Mouse (Mus musculus) 3134 (cell line): Measurements from ENCODE around the gene Trmt61a.
"Not testable (repeated sequence)": the region's sequence is repeated elsewhere in the genome, so short reads cannot be mapped to it uniquely, and the experiment has no call there.

ENCODE experiments used
- DNase-seq: peaks from one replicate; pipeline ENCODE4 v3.0.0-alpha.2; 2011; ENCODE audit warnings: low spot score; ENCODE audit not compliant: insufficient read length; ENCODE audit errors: extremely low read depth

Gene Trmt61a

GRCm38 (mm10) chr12:111694880-111695804, 17.2 kb downstream of the Trmt61a start:
- no peak for DNase-seq

GRCm38 (mm10) chr12:111696239-111696638, 18.3 kb downstream of the Trmt61a start:
- peak; percentile 66 for DNase-seq

DNA sequence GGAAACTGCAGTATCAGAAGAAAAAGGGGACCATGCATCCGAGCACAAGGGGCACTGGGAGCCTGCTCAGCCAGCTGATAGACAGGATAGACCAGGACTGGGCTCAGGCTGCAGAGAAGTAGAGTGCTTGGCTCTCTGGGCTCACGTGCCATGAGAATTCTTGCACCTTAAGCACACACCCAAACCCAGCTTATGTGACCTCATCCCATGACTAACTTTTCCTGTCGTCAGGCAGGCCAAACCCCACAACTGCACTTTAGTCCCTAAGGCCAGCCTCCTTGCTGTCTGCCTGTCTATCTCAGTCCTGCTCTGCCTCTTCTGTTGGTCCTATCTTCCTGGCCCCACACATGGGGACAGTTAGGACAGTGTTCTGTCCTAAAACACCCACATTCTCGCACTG, 19.8 kb downstream of the Trmt61a start:
- DNase-seq, result peak; percentile 46

DNA sequence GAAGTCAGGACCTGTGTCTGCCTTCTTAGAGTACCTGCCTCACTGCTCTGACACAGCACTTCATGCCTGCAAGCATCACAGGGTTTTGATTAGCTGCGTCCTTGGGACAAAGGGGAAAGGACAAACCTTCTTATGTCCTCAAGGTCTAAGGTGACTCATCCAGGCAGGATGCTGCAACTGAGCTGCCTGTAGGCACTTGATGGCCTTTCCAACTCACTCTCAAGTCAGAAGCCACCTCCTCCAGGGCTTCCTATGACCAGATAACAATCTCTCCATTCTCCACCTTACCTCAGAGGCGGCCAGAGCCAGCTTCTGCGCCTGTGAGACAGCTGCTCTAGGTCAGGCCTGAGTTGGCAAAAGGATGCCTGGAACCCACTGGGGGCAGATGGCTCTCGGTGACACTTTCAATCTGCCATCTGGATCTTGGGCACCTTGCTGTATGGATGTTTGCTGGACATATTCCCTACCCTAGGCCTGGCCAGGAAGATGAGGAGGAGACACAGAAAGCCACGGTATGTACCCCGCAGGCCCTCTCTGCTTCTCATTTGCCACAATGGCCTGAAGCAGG, 20.5 kb downstream of the Trmt61a start:
- peak; percentile 63 for DNase-seq

GRCm38 (mm10) chr12:111699542-111699941, 21.6 kb downstream of the Trmt61a start:
- DNase-seq, result no peak

DNA sequence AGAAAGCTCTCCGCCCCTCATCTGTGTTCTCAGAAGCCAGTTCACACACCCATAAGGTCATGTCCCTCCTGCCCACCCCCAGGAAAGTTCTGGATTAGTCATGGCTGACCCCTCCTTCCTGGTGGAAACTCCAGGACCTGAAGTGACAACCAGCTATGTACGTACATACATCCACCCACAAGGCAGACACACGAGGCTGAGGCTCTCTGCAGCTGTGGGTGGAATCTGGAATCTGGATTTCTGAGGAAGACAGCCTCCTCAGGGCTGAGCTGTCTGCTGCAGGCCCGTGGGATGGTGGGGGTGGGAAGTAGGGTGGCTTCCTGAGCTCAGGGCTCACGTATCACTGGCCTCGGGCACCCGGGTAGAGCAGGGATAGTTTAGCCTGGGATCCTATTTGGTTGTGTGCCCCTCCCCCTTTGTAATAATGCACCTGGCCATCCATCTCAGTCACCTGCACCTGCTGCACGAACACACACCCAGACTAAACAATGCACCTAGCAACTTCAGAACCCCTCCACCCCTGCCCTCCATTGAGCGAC, 23.1 kb downstream of the Trmt61a start:
- DNase-seq, result no peak

- DNase-seq, result no peak
Measured at GRCm38 (mm10) chr12:111703301-111703700, 25.4 kb downstream of the Trmt61a start.

GRCm38 (mm10) chr12:111704609-111705008, 26.7 kb downstream of the Trmt61a start:
- DNase-seq, result peak; percentile 88

DNA sequence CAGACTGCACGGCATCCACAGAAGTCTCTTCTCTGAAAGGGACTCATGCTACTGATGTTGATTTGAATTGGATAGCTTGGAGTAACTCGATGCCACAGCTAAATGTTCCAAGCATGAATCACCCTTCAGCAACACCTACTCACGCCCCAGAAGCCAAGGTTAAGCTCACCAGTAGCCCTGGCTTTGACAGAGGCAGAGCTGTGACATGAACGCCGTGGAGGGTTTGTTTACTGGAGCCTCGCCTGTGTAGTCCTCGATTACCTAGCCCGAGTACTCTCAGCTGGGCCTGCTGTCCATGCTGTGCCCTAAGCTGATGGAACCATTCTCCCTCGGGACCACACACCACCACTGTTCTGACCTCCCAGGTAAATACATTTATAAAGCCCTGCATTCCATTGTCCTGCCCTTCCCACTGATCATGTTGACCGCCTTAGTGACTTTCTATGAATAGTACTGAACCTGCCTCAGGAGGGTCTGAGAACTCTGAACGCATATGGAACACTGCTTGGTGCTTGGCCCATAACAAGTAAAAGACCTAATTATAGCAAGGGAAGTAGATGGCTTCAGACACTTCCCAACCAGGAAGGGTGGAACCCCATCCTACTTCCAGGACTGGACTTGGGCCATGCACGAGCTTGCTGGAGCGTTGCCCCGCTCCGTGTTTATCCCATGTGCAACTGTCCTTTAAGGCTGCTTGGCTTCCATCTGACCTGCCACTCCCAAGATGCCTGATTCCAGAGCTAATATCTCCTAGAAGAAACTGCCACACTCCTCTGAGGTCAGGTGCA, 27.5 kb downstream of the Trmt61a start:
- peak; percentile 36 for DNase-seq

GRCm38 (mm10) chr12:111708181-111708580, 30.3 kb downstream of the Trmt61a start:
- DNase-seq, result no peak

GRCm38 (mm10) chr12:111710091-111710490, 32.2 kb downstream of the Trmt61a start:
- DNase-seq, result no peak

DNA sequence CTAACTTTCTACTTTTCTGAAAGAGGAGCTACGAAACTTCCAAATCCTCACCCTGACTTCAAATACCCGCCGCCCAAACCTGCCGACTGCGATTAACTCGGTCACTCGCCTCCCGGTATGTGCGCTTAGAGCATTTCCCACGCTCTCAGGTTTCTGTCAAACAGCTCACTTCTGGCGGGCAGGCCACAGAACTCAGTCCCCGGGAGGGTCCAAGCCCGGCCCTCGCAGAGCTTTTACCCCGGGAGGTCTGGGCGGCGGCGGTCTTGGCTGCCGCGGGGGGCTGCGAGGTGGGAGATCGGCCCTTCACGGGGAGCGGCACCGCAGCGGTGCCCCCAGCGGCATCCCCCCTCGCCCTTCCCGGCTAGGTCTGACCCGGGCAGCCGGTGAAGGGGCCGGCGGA, 34.6 kb downstream of the Trmt61a start:
- DNase-seq, result peak; percentile 33

DNA sequence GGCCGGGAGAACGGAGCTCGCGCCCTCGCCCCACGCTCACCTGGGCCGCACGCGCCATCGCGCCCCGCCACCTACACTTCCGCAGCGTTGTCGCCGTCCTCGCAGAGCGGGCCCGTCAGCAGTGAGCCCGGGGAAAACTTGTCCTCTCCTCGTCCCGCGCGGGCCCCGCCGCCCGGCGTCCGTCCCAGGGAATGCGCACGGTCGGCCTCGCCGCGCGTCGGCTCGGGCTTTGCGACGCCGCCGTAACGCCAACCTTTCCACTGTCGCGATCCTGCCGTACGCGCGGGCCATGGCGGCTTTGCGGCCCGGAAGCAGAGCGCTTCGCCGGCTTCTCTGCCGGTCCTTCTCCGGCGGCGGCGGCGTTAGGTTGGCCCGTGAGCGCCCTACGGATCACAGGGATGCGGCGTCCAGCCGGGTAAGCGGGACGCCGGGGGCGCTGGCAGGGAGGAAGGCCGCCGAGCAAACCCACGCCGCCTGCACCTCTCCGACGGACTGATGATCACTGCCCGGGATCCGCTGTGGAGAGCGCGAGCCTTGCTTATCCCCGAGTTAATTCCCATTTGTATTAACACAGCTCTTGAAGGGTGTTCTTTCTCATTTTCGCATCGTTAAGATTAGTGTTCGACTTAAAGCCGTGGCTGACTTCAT, 35.2 kb downstream of the Trmt61a start, which contains the start of the genes Bag5 and Apopt1:
Bag5 (minus strand) TSS at position 254 of the 648 bp plus-strand sequence.
Apopt1 (plus strand) TSS at position 258 of the 648 bp plus-strand sequence.
- DNase-seq, result peak; percentile 89

- DNase-seq, result not testable (repeated sequence)
Measured at GRCm38 (mm10) chr12:111713880-111714279, 36.0 kb downstream of the Trmt61a start.

- no peak for DNase-seq
Measured at GRCm38 (mm10) chr12:111716505-111716904, 38.6 kb downstream of the Trmt61a start.

DNA sequence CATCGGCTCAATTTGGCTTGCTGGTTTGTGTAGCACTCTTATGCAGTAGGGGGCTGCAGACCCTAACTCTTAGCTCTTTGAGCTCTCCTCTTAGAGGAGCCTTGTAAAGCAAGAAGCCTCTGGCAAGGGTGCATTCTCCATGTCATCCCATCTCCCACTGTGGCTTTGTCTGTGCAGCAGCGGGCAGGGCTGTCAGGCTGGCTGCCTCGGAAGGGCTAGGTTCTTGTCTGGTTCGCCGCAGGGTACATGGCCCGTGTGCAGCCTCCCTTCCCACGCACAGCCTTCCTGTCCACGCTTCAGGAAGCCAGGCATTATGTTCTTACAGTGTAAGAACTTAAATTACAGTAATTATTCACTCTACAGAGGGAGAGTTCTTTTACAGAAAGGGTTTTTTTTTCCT, 40.8 kb downstream of the Trmt61a start:
- no peak for DNase-seq

- DNase-seq, result no peak
Measured at GRCm38 (mm10) chr12:111720222-111720621, 42.3 kb downstream of the Trmt61a start.

GRCm38 (mm10) chr12:111722654-111723053, 44.7 kb downstream of the Trmt61a start:
- no peak for DNase-seq

DNA sequence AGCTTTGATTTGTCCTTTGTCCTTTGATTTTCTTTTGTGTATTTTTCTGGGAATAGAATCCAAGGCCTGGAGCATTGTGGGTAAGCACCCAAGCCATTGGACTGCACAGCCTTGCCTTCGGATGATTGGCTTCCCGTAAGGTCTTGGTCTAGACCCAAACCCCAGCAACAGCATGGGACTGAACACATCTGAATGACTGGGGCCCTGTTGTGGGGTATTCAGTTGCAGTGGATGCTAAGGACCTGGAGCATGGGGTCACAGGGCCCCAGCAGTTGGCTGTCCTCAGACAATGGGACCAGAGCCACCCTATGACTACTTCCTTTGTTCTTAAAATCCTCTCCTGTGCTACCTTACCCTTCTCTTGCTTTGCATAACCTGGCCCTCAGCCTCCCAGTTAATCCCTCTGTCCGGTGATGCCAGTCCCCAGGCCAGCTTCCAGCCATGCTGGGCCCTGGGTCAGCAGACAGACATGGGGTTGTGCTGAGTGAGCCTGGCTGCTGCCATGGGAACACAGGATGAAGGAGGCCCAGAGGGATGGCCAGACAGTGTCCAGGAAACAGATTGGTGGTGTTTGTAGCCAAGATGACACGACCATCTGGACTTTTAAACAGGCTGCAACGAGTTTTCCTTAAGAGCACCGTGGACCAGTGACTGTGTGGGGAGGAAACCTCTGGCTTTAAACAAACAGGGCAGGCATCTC, 46.9 kb downstream of the Trmt61a start:
- no peak for DNase-seq
